Mouse (Mus musculus): Measurements from ENCODE around the gene Pqlc2.

DNA sequence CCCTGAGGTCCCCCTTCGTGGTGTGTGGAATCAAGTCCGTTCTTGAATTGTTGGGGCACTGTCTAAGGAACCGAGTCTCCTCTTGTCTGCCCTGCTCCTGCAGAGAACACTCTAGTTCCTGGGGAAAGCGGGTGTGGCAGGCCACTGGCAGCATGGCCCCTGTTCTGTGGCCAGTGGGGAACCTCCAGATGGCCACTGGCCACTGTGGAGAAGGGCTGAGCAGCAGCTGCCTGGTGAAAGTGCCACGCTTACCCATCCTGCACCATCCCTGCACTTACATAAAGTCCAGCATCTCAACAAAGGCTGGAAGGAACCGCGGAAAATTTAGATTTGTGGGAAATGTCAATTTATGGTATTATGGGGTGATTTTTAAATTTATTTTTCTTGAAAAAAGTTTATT lies 34.1 kb downstream of the Pqlc2 start:
- no peak for TF ChIP-seq CTCF (IDR thresholded peaks at IDR 0.05)
- TF ChIP-seq EP300 (IDR thresholded peaks at IDR 0.05): no peak
